Mouse (Mus musculus): ENCODE data around the gene Vmn1r234. TPM values are rescaled to one million over a fixed set of nuclear protein-coding genes. Genes with fewer than 3 reads are reported as not detected.
"Not testable (repeated sequence)": the region's sequence is repeated elsewhere in the genome, so short reads cannot be mapped to it uniquely, and the experiment has no call there.

Vmn1r234 gene
- polyA plus RNA-seq (2016; fragmentation: Nextera tagmentation; extraction: Ambion mirVana) = not detected in 2 replicates

GRCm38 (mm10) chr17:21225787-21226186 is at the start of gene Vmn1r234:
Vmn1r234 (plus strand) TSS chr17:21226087.
- no peak within 1 kb of the TSS for H3K4me3 ChIP-seq
- H3K9me3 ChIP-seq = no peaks in the 10 kb centered on the region
- H3K27me3 ChIP-seq (ENCODE audit: insufficient read depth, poor library complexity, severe bottlenecking) = no peaks in the 10 kb centered on the region
- DNase-seq (ENCODE audit: low spot score) = no peak
- no peak within 1 kb of the TSS for H3K27ac ChIP-seq
- no peaks in the 10 kb centered on the region for H3K36me3 ChIP-seq
- WGBS = 81% methylated on average over 1 of the region's 1 CpGs
- no peaks in the 10 kb centered on the region for H3K4me1 ChIP-seq

GRCm38 (mm10) chr17:21211081-21211480 is 14.8 kb upstream of the Vmn1r234 start:
- not testable (repeated sequence) for H3K27ac ChIP-seq; H3K36me3 ChIP-seq; H3K4me3 ChIP-seq; H3K4me1 ChIP-seq; DNase-seq (ENCODE audit: low spot score); H3K9me3 ChIP-seq; H3K27me3 ChIP-seq (ENCODE audit: insufficient read depth, poor library complexity, severe bottlenecking)
- 72% methylated on average over 1 of the region's 1 CpGs for WGBS

DNA sequence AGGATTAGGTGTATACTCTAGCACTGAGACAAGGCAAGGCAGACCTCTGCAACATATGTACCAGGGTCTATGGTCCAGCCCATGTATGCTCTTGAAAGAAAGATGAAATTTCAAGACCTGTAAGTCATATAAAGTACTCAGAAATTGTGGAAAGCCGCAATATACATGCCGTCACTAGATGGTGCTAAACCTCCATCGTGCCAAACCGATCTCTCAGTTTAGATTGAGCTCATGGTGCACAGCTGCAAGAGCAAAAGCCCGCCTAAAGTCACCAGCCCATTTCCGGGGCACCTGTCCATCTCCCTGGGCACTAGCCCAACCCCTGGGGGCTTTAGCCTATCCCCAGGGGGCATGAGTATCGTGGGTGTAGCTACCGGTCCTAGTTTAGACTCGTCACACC is 5.8 kb downstream of the Vmn1r234 start:
- Histone ChIP-seq H3K27me3 (ENCODE audit: insufficient read depth, poor library complexity, severe bottlenecking) (no peaks in the 10 kb centered on the region), H3K9me3 (no peaks in the 10 kb centered on the region), H3K4me1 (no peaks in the 10 kb centered on the region), H3K36me3 (no peaks in the 10 kb centered on the region), H3K27ac (no peak overlapping the region), H3K4me3 (no peak overlapping the region)
- DNase-seq (ENCODE audit: low spot score) = no peak
- WGBS = 24% methylated on average over 9 of the region's 9 CpGs

- no peaks in the 10 kb centered on the region for H3K27me3 ChIP-seq (ENCODE audit: insufficient read depth, poor library complexity, severe bottlenecking)
Measured at GRCm38 (mm10) chr17:21256111-21256510, 30.2 kb downstream of the Vmn1r234 start, which contains the start of gene Vmn1r235. Vmn1r235 (plus strand) TSS chr17:21256411.

GRCm38 (mm10) chr17:21272103-21272502 is 46.2 kb downstream of the Vmn1r234 start:
- H3K4me1 ChIP-seq = no peaks in the 10 kb centered on the region
- WGBS = 11% methylated on average over 4 of the region's 4 CpGs
- H3K27ac ChIP-seq = no peak overlapping the region
- no peaks in the 10 kb centered on the region for H3K36me3 ChIP-seq
- H3K27me3 ChIP-seq (ENCODE audit: insufficient read depth, poor library complexity, severe bottlenecking) = no peaks in the 10 kb centered on the region
- H3K4me3 ChIP-seq = no peak overlapping the region
- no peaks in the 10 kb centered on the region for H3K9me3 ChIP-seq
- DNase-seq (ENCODE audit: low spot score) = no peak

More at GRCm38 (mm10) chr17:21256111-21256510, 30.2 kb downstream of the Vmn1r234 start, which contains the start of gene Vmn1r235:
- no peak within 1 kb of the TSS for H3K4me3 ChIP-seq
- H3K36me3 ChIP-seq = no peaks in the 10 kb centered on the region
- no peak within 1 kb of the TSS for H3K27ac ChIP-seq
- no peak for DNase-seq (ENCODE audit: low spot score)
- H3K4me1 ChIP-seq = no peaks in the 10 kb centered on the region
- no peaks in the 10 kb centered on the region for H3K9me3 ChIP-seq

DNA sequence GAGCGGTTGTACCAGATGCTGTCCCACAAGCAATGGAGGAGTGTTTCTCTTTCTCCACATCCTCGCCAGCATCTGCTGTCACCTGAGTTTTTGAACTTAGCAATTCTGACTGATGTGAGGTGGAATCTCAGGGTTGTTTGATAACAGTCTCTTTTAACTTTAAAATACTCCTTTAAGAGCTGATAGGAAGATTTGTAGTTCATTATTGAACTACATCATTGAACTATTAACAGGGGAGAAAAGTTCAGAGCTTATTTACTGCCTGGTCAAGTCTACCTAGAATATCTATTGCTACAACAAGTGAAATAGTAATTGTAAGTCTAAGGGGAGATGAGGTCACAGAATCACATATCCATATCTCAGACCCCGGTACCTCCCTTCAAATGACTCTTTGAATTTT is 56.8 kb downstream of the Vmn1r234 start, which contains the start of gene Vmn1r236:
Vmn1r236 (plus strand) TSS at position 301 of the 400 bp plus-strand sequence.
- H3K9me3 ChIP-seq = no peaks in the 10 kb centered on the region
- H3K27me3 ChIP-seq (ENCODE audit: insufficient read depth, poor library complexity, severe bottlenecking) = no peaks in the 10 kb centered on the region
- no peak within 1 kb of the TSS for H3K4me3 ChIP-seq
- H3K36me3 ChIP-seq = no peaks in the 10 kb centered on the region
- no peak within 1 kb of the TSS for H3K27ac ChIP-seq
- 66% methylated on average over 3 of the region's 3 CpGs for WGBS
- DNase-seq (ENCODE audit: low spot score) = no peak
- no peaks in the 10 kb centered on the region for H3K4me1 ChIP-seq

DNA sequence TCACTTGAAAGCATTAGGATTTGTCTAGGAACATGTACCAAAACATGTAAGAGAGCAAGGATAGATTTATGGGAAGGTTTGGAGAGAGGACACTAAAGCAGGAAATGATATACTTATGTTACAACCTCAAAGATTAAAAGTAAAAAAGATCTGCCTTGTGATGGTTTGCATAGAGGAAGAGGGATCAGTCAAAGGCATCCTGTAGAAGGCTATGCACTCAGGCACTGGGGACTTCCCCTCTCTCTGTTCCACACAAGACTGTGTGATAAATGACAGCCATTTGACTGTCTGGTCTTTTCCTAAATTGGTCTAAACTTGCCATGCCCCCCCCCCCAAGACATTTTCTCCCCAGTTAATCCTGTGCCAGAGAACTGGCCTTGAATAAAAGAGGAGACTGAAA is 58.5 kb downstream of the Vmn1r234 start:
- Histone ChIP-seq H3K4me3 (no peak overlapping the region), H3K27me3 (ENCODE audit: insufficient read depth, poor library complexity, severe bottlenecking) (no peaks in the 10 kb centered on the region), H3K4me1 (no peaks in the 10 kb centered on the region), H3K9me3 (no peaks in the 10 kb centered on the region), H3K36me3 (no peaks in the 10 kb centered on the region), H3K27ac (no peak overlapping the region)
- DNase-seq (ENCODE audit: low spot score) = no peak

Small RNA genes lying within 50 kb of the gene (microRNA-seq; reads per million reads assigned to microRNA genes)
- gene Gm26384 = not detected

Other genes starting within 250 kb of the Vmn1r234 start
- not detected in 2 replicates for gene Vmn1r233, start 229.6 kb upstream of the Vmn1r234 start, polyA plus RNA-seq (2016; fragmentation: Nextera tagmentation; extraction: Ambion mirVana)
- 10.1 TPM in 2 replicates for gene Zfp160, start 217.2 kb upstream of the Vmn1r234 start, polyA plus RNA-seq (2016; fragmentation: Nextera tagmentation; extraction: Ambion mirVana)
- not detected in 2 replicates for gene Vmn1r235, start 30.3 kb downstream of the Vmn1r234 start, polyA plus RNA-seq (2016; fragmentation: Nextera tagmentation; extraction: Ambion mirVana)
- gene Vmn1r236, start 56.9 kb downstream of the Vmn1r234 start, polyA plus RNA-seq (2016; fragmentation: Nextera tagmentation; extraction: Ambion mirVana) = not detected in 2 replicates
- gene Vmn1r237, start 85.8 kb downstream of the Vmn1r234 start, polyA plus RNA-seq (2016; fragmentation: Nextera tagmentation; extraction: Ambion mirVana) = not detected in 2 replicates
- 1.8 and 2.2 TPM in 2 replicates for gene Zfp677, start 157.7 kb downstream of the Vmn1r234 start, polyA plus RNA-seq (2016; fragmentation: Nextera tagmentation; extraction: Ambion mirVana)
- gene Zfp54, start 197.1 kb downstream of the Vmn1r234 start, polyA plus RNA-seq (2016; fragmentation: Nextera tagmentation; extraction: Ambion mirVana) = 3.8 and 3.9 TPM in 2 replicates
- gene Zfp51, start 224.3 kb downstream of the Vmn1r234 start, polyA plus RNA-seq (2016; fragmentation: Nextera tagmentation; extraction: Ambion mirVana) = 13.2 and 14.1 TPM in 2 replicates

All from heart, embryonic 10.5 days (tissue).